19 mouse cellular contexts compared by ENCODE assay signal in the genomic region with DNA sequence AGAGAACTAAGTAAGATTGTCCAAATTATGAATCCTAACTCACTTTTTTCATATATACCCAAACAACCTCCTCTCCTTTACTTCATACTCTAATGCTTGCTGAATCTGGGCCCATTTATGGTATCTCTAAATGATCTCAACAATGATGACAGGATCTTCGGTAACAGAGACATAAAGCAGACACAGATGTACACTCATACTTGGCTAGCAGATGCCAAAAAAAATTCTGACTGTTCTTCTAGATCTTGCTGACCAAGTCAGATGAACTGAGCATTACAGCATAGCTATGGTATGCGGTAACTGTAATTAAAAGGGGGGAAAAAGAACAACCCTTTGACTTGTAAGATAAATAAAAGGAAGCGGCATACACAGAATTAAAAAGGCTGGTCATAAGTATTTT. TPM values are rescaled to one million over a fixed set of nuclear protein-coding genes. Genes with fewer than 3 reads are reported as not detected.
DNase-seq lines count a peak whose midpoint lies in the region; ATAC-seq and TF ChIP-seq lines count a peak whose summit lies in the region.
"Had no signal": no experiment of that assay in that cellular context is flagged by ENCODE, and none has a peak within 500 bp of the region (broad histone marks: within the 10 kb centered on the region; RNA-seq: fewer than 3 reads in every experiment).

No protein-coding gene starts in this region.

- H3K36me3 ChIP-seq in heart, embryonic 13.5 days: peaks cover 19% of the 10 kb centered on the region
- H3K36me3 ChIP-seq in kidney, postnatal 0 days (ENCODE audit: insufficient read depth, low read length): no peaks in the 10 kb centered on the region
- H3K36me3 ChIP-seq in intestine, postnatal 0 days (ENCODE audit: control insufficient read depth, insufficient read depth): no peaks in the 10 kb centered on the region
- H3K36me3 ChIP-seq in midbrain, embryonic 11.5 days (ENCODE audit: control insufficient read depth, insufficient read depth, low read length): no peaks in the 10 kb centered on the region
- H3K36me3 ChIP-seq: hindbrain, embryonic 13.5 days; midbrain, embryonic 13.5 days had no signal

- no peak for DNase-seq in heart, adult 9 months (ENCODE audit: low spot score in 2 of 2)
- peak; percentile 88 for DNase-seq in kidney, postnatal 0 days (ENCODE audit: low spot score)
- DNase-seq in kidney, postnatal 14 days: no peak
- peak; percentile 63 for DNase-seq in MN1 (ENCODE audit: low spot score)
- DNase-seq in thymus, postnatal 36 days: no peak
- no peak for DNase-seq in midbrain, embryonic 11.5 days (ENCODE audit: low spot score, missing footprints)
- DNase-seq: cerebellum, adult 2 months; gastrocnemius, postnatal 10 days; layer of hippocampus, postnatal 36 days; lung, adult 2 months; right cerebral cortex, postnatal 14 days had no signal

- peaks cover 43% of the 10 kb centered on the region for H3K4me1 ChIP-seq in heart, embryonic 13.5 days
- H3K4me1 ChIP-seq in kidney, postnatal 0 days (replicated peaks; ENCODE audit: insufficient read depth, low read length): 0 out of 2 replicates have a peak, but pooled peaks cover 4% of the 10 kb centered on the region
- no peaks in the 10 kb centered on the region for H3K4me1 ChIP-seq in intestine, postnatal 0 days (replicated peaks; ENCODE audit: control insufficient read depth, insufficient read depth, low read length)
- H3K4me1 ChIP-seq in midbrain, embryonic 11.5 days (ENCODE audit: control insufficient read depth, insufficient read depth, low read length): no peaks in the 10 kb centered on the region
- H3K4me1 ChIP-seq: hindbrain, embryonic 13.5 days; limb, embryonic 12.5 days; midbrain, embryonic 13.5 days had no signal

- peak overlapping the region; percentile 69 for H3K27ac ChIP-seq in heart, embryonic 13.5 days (replicated peaks)
- no peak overlapping the region for H3K27ac ChIP-seq in kidney, postnatal 0 days
- no peak overlapping the region for H3K27ac ChIP-seq in intestine, postnatal 0 days (ENCODE audit: low read depth, low read length)
- no peak overlapping the region for H3K27ac ChIP-seq in midbrain, embryonic 11.5 days (ENCODE audit: low read depth, low read length)
- H3K27ac ChIP-seq: hindbrain, embryonic 13.5 days; limb, embryonic 12.5 days; midbrain, embryonic 13.5 days had no signal

- no peak overlapping the region for H3K4me3 ChIP-seq in heart, embryonic 13.5 days
- no peak overlapping the region for H3K4me3 ChIP-seq in kidney, postnatal 0 days (replicated peaks; ENCODE audit: low read depth, low read length)
- no peak overlapping the region for H3K4me3 ChIP-seq in intestine, postnatal 0 days (ENCODE audit: low read depth, low read length)
- H3K4me3 ChIP-seq in midbrain, embryonic 11.5 days (ENCODE audit: low read depth, low read length): no peak overlapping the region
- H3K4me3 ChIP-seq: erythroblast, embryonic 14.5 days; hindbrain, embryonic 13.5 days; limb, embryonic 12.5 days; midbrain, embryonic 13.5 days had no signal

- no peak for ATAC-seq in heart, embryonic 13.5 days (ENCODE audit: extremely low read depth, insufficient number of reproducible peaks, low FRiP score, low TSS enrichment)
- ATAC-seq in kidney, postnatal 0 days (replicated peaks; ENCODE audit: low FRiP score, low read depth): 0 out of 2 replicates have a peak, but pooled peaks have one; percentile 7
- ATAC-seq in intestine, postnatal 0 days: peak; percentile 31; the same call in 1 of the 2 replicates
- ATAC-seq in midbrain, embryonic 11.5 days (ENCODE audit: low FRiP score): no peak
- ATAC-seq: CD4-positive, CD25-positive, alpha-beta regulatory T cell, adult 4 months; forebrain, embryonic 16.5 days; midbrain, embryonic 13.5 days had no signal

- H3K9ac ChIP-seq in heart, embryonic 13.5 days: no peak overlapping the region
- no peak overlapping the region for H3K9ac ChIP-seq in kidney, postnatal 0 days (ENCODE audit: low read depth, low read length)
- no peak overlapping the region for H3K9ac ChIP-seq in intestine, postnatal 0 days (ENCODE audit: low read depth, low read length)
- no peak overlapping the region for H3K9ac ChIP-seq in midbrain, embryonic 11.5 days (ENCODE audit: low read length)
- H3K9ac ChIP-seq: hindbrain, embryonic 13.5 days; limb, embryonic 12.5 days; midbrain, embryonic 13.5 days had no signal

- 29% methylated on average over 3 of the region's 3 CpGs for WGBS in heart, embryonic 13.5 days
- 42% methylated on average over 3 of the region's 3 CpGs for WGBS in kidney, postnatal 0 days
- whole genome bisulfite sequencing in intestine, postnatal 0 days: 52% methylated on average over 3 of the region's 3 CpGs
- 88% methylated on average over 3 of the region's 3 CpGs for WGBS in midbrain, embryonic 11.5 days

- no peaks in the 10 kb centered on the region for H3K9me3 ChIP-seq in heart, embryonic 13.5 days
- no peaks in the 10 kb centered on the region for H3K9me3 ChIP-seq in kidney, postnatal 0 days (replicated peaks; ENCODE audit: low read length)
- H3K9me3 ChIP-seq in intestine, postnatal 0 days (ENCODE audit: control insufficient read depth): no peaks in the 10 kb centered on the region
- no peaks in the 10 kb centered on the region for H3K9me3 ChIP-seq in midbrain, embryonic 11.5 days (ENCODE audit: control insufficient read depth, low read length)
- H3K9me3 ChIP-seq: hindbrain, embryonic 13.5 days; limb, embryonic 12.5 days; midbrain, embryonic 13.5 days had no signal

- H3K4me2 ChIP-seq in heart, embryonic 13.5 days: no peak overlapping the region
- no peak overlapping the region for H3K4me2 ChIP-seq in kidney, postnatal 0 days (ENCODE audit: low read length)
- H3K4me2 ChIP-seq in intestine, postnatal 0 days (replicated peaks; ENCODE audit: low read depth): no peak overlapping the region
- no peak overlapping the region for H3K4me2 ChIP-seq in midbrain, embryonic 11.5 days
- H3K4me2 ChIP-seq: hindbrain, embryonic 13.5 days; limb, embryonic 12.5 days; midbrain, embryonic 13.5 days had no signal

- no peaks in the 10 kb centered on the region for H3K27me3 ChIP-seq in heart, embryonic 13.5 days (replicated peaks)
- H3K27me3 ChIP-seq in kidney, postnatal 0 days (ENCODE audit: insufficient read depth, low read length): no peaks in the 10 kb centered on the region
- H3K27me3 ChIP-seq in intestine, postnatal 0 days (replicated peaks; ENCODE audit: control insufficient read depth, insufficient read depth, low read length): no peaks in the 10 kb centered on the region
- H3K27me3 ChIP-seq in midbrain, embryonic 11.5 days (ENCODE audit: control insufficient read depth, insufficient read depth, low read length): no peaks in the 10 kb centered on the region
- H3K27me3 ChIP-seq: hindbrain, embryonic 13.5 days; limb, embryonic 12.5 days; midbrain, embryonic 13.5 days had no signal

- no peak for TF ChIP-seq CTCF in kidney, postnatal 0 days (IDR thresholded peaks at IDR 0.05; ENCODE audit: low read depth)
- TF ChIP-seq CTCF in intestine, postnatal 0 days (IDR thresholded peaks at IDR 0.05; ENCODE audit: low read depth): no peak

RNA-seq across cellular contexts. Expression of a gene that starts 43.2 kb away (rescaled TPM):
- 32.2 and 33.9 TPM in 2 replicates for polyA plus RNA-seq in heart, embryonic 13.5 days (2015; fragmentation: Nextera tagmentation; extraction: Ambion mirVana)
- 50.4 and 50.5 TPM in 2 replicates for polyA plus RNA-seq in kidney, postnatal 0 days (2015; fragmentation: Nextera tagmentation; extraction: Ambion mirVana)
- 19.1 and 19.9 TPM in 2 replicates for polyA plus RNA-seq in intestine, postnatal 0 days (2015; fragmentation: Nextera tagmentation; extraction: Ambion mirVana)
- 54.8 and 56.3 TPM in 2 replicates for polyA plus RNA-seq in midbrain, embryonic 11.5 days (2014; fragmentation: Nextera tagmentation; extraction: Ambion mirVana)

Comparison
In these comparisons a context has a peak if more than half of its experiments do, and no peak if none do; other contexts are left out.
1. DNase-seq: peak in kidney, postnatal 0 days (single experiment) and MN1 (single experiment); none in heart, adult 9 months (0 of 2), kidney, postnatal 14 days (single experiment), thymus, postnatal 36 days (0 of 2) and midbrain, embryonic 11.5 days (single experiment).
2. ATAC-seq: peak in kidney, postnatal 0 days (single experiment) and intestine, postnatal 0 days (single experiment); none in heart, embryonic 13.5 days (single experiment) and midbrain, embryonic 11.5 days (single experiment).